Mouse (Mus musculus): Measurements from ENCODE around the gene Cacna2d3.

GRCm38 (mm10) chr14:29178695-29179396 lies 542.8 kb downstream of the Cacna2d3 start:
- no peak for TF ChIP-seq CTCF (conservative IDR thresholded peaks at IDR 0.05; ENCODE audit: low read length)
- TF ChIP-seq POU5F1 (IDR thresholded peaks at IDR 0.05; ENCODE audit: borderline replicate concordance, low read length) = no peak
- TF ChIP-seq NANOG (IDR thresholded peaks at IDR 0.05; ENCODE audit: borderline replicate concordance, low read length) = no peak

All from E14TG2a.4 (cell line).